Mouse (Mus musculus) liver, embryonic 14.5 days (tissue): ENCODE results near the gene Coro2a. TPM values are rescaled to one million over a fixed set of nuclear protein-coding genes. Genes with fewer than 3 reads are reported as not detected.

ENCODE experiments used
- ATAC-seq: fragments of 200-750 bp; cut with Nextera tagmentation; 2 replicates; pipeline ENCODE4 v1.8.0; 2017; ENCODE audit warnings: moderate number of reproducible peaks, mild to moderate bottlenecking, moderate library complexity; ENCODE audit not compliant: insufficient read depth
- DNase-seq, 3 experiments: peaks; one replicate each; pipeline ENCODE4 v3.0.0-alpha.2; 2012 to 2013; ENCODE audit warnings: low read depth in 3 of 3, low spot score in 3 of 3
- H3K27ac ChIP-seq: fragments of 300-500 bp; sonication (generic); 2 replicates; pipeline ENCODE4 v1.5.1; 2014; ENCODE audit warnings: moderate library complexity, mild to moderate bottlenecking, control low read depth, inconsistent platforms
- H3K27me3 ChIP-seq: fragments of 300-500 bp; sonication (generic); 2 replicates; pipeline ENCODE4 v1.6.1; 2014; ENCODE audit warnings: mild to moderate bottlenecking, low read length, moderate library complexity; ENCODE audit not compliant: control insufficient read depth, insufficient read depth
- H3K36me3 ChIP-seq: fragments of 300-500 bp; sonication (generic); replicated peaks from 2 replicates; pipeline ENCODE4 v1.6.1; 2014; ENCODE audit warnings: low read depth; ENCODE audit not compliant: control insufficient read depth, insufficient read depth
- H3K4me1 ChIP-seq, 2 experiments: fragments of 200-500 bp in 1 of 2; fragments of 300-500 bp in 1 of 2; sonication (generic) in 1 of 2; replicated peaks; 2 replicates each; pipeline ENCODE4 v1.6.1; 2012 to 2014; ENCODE audit warnings: antibody characterized with exemption in 1 of 2, inconsistent platforms in 1 of 2, low read length in 1 of 2; ENCODE audit not compliant: control insufficient read depth in 2 of 2, insufficient read depth in 2 of 2
- H3K4me2 ChIP-seq: fragments of 300-500 bp; sonication (generic); 2 replicates; pipeline ENCODE4 v1.6.1; 2014; ENCODE audit warnings: low read depth, mild to moderate bottlenecking, control low read depth, moderate library complexity
- H3K4me3 ChIP-seq, 2 experiments: fragments of 200-500 bp in 1 of 2; fragments of 300-500 bp in 1 of 2; sonication (generic) in 1 of 2; 2 replicates each; pipeline ENCODE4 v1.5.1; 2012 to 2014; ENCODE audit warnings: low read depth in 2 of 2, low read length in 2 of 2, mild to moderate bottlenecking in 2 of 2, control low read depth in 1 of 2, inconsistent platforms in 1 of 2, moderate library complexity in 1 of 2; ENCODE audit not compliant: insufficient read depth in 1 of 2
- H3K9ac ChIP-seq: fragments of 300-500 bp; sonication (generic); replicated peaks from 2 replicates; pipeline ENCODE4 v1.6.1; 2014; ENCODE audit warnings: mild to moderate bottlenecking, control low read depth, moderate library complexity
- H3K9me3 ChIP-seq: fragments of 300-500 bp; sonication (generic); 2 replicates; pipeline ENCODE4 v1.6.1; 2016; ENCODE audit warnings: low read length, mixed read lengths; ENCODE audit not compliant: control insufficient read depth
- CTCF ChIP-seq: IDR thresholded peaks from 2 replicates; pipeline ENCODE4 v1.5.1; 2016; ENCODE audit warnings: antibody characterized with exemption, low read depth, control low read depth
- EP300 ChIP-seq: IDR thresholded peaks from 2 replicates; pipeline ENCODE4 v1.6.1; 2016; ENCODE audit warnings: antibody characterized with exemption, low read depth
- WGBS: fragments of 180-500 bp; shearing (Covaris S2); extraction: QIAGEN DNeasy Blood & Tissue Kit; methylation state at CpG from one replicate; pipeline ENCODE4 v1.1.7; 2014; ENCODE audit not compliant: insufficient replicate concordance; 5-methylcytosine and 5-hydroxymethylcytosine counted together
- polyA plus RNA-seq, 2 experiments: library from polyadenylated mRNA; depleted of rRNA in 1 of 2; stranded (reverse) in 1 of 2; unstranded in 1 of 2; fragments of >200 nt; fragmentation: Nextera tagmentation in 1 of 2; extraction: Ambion mirVana in 1 of 2; gene quantifications; 2 replicates each; pipeline versions ENCODE4 v1.2.1 to v1.2.3; 2012 to 2014

The Coro2a gene
- polyA plus RNA-seq, 2 experiments = 2.6 to 2.7 TPM

DNA sequence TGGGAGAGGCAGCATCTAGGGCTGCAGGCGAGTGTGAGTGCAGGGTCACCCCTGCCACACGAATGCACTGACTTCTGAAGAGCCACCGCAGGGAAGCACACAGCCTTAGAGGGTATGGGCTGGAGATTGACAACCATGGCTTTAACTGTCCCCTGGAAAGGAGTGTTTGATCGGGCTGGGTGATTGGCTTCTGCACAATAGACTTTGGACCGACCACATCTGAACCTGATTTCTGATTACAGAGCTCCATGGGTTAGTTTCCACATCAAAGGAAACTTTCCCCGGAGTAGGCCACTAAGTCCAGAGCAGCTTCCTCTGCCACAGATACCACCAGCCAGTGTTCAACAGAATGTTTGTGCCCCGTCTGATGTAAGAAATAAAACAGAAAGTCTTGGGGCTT lies 72.3 kb downstream of the Coro2a start:
- ATAC-seq (no peak), DNase-seq (no peak)
- TF ChIP-seq EP300 (no peak), CTCF (no peak)
- no peak overlapping the region for H3K27ac ChIP-seq
- no peak overlapping the region for H3K9ac ChIP-seq
- H3K4me1 ChIP-seq = peaks cover 20 to 38% of the 10 kb centered on the region in 2 experiments
- no peaks in the 10 kb centered on the region for H3K36me3 ChIP-seq
- 52% methylated on average over 7 of the region's 7 CpGs for WGBS
- peak overlapping the region; percentile 34; the same call in 1 of the 2 replicates for H3K4me2 ChIP-seq
- peaks cover 9% of the 10 kb centered on the region for H3K27me3 ChIP-seq
- H3K9me3 ChIP-seq = no peaks in the 10 kb centered on the region
- H3K4me3 ChIP-seq = no peak overlapping the region

DNA sequence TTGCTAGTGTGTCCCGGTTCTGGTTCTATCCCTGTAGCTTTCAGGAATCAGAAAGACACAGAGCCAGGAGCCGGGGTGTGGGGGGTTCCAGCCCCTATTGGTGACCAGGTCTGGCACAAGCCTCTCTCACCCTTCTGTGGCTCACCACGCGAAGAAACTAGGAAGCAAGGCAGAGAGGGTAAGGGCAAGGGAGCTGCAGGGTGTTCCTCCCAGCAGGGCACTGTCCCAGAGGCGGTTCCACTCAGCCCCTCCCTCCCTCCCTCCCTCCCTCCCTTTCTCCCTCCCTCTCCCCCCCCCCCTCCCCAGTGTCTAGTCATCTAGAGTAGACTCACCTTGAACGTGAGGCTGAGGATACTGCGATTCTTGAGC lies 74.5 kb downstream of the Coro2a start:
- peak overlapping the region; percentile 84 for H3K27ac ChIP-seq
- ATAC-seq (peak; percentile 87), DNase-seq (no peak)
- H3K4me1 ChIP-seq = peaks cover 20 to 32% of the 10 kb centered on the region in 2 experiments
- peak overlapping the region; percentile 72 for H3K4me2 ChIP-seq
- H3K9ac ChIP-seq = peak overlapping the region; percentile 4; the same call in 1 of the 2 replicates
- TF ChIP-seq CTCF = no peak
- TF ChIP-seq EP300 = no peak
- peaks cover 3% of the 10 kb centered on the region; the same call in 1 of the 2 replicates for H3K36me3 ChIP-seq
- WGBS = under 1% methylated on average over 7 of the region's 7 CpGs
- no peaks in the 10 kb centered on the region; the same call in 1 of the 2 replicates for H3K27me3 ChIP-seq
- no peaks in the 10 kb centered on the region for H3K9me3 ChIP-seq
- peak overlapping the region; percentile 32 to 63 for H3K4me3 ChIP-seq

DNA sequence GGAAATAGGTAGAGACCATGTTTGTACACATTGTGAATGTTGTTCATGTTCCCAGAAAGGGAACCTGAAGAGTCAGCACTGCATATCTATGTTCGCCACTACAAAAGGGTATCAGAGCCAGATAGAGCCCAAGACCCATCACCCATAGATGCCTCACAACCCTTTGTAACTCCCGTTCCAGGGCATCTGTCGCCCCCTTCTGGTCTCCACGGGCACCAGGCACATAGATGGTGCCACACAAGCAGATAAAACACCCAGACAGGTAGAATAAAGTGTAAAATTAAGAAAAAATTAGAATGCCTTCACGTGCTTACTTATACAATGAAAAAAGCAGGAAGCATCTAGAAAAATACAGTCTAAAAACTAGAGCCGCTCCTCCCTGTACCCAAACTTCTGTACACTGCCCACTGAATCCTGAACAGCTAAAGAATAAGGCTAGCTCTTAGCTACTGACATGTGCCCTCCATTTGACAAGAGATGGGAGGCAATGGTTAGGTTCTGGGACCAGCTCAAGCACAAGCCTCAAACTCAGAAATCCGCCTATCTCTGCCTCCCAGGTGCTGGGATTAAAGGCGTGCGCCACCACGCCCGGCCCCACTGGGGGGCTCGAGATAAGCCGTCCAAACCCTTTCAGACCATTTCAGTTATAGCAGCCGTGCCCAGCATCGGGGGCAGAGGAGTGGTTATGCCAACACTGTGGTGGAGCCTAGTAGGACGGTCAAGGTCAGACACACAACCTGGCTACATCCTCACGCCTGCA lies 75.0 kb downstream of the Coro2a start:
- peaks cover 20 to 32% of the 10 kb centered on the region in 2 experiments for H3K4me1 ChIP-seq
- no peak overlapping the region for H3K9ac ChIP-seq
- peak overlapping the region; percentile 72 for H3K4me2 ChIP-seq
- DNase-seq = peak; percentile 68 to 77 (median 69)
- peak overlapping the region; percentile 32 to 63 for H3K4me3 ChIP-seq
- H3K27me3 ChIP-seq = no peaks in the 10 kb centered on the region
- ATAC-seq = peak; percentile 92
- TF ChIP-seq EP300 (peak; percentile 88), CTCF (peak; percentile 75)
- H3K36me3 ChIP-seq = peaks cover 3% of the 10 kb centered on the region; the same call in 1 of the 2 replicates
- 13% methylated on average over 17 of the region's 17 CpGs for WGBS
- peak overlapping the region; percentile 84 for H3K27ac ChIP-seq
- H3K9me3 ChIP-seq = no peaks in the 10 kb centered on the region

DNA sequence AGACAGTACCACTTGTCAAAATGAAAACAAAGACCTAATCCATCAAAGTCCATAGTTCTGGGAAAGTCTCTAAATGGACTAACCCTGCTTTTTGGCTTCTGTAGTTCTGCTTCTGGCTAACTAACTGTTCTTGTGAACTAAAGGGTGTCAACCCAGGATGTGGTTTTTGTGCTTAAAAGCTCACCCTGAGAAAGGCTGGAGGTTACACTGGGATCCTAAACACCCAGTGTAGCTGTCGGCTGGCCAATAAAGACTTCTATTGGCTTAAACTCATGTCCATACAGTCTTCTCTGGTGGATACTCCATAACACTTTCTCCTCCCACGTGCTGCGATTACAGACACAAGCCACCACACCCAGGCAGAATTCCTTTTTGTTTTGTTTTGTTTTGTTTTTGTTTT lies 75.8 kb downstream of the Coro2a start:
- no peak for DNase-seq
- WGBS = 59% methylated on average over 3 of the region's 3 CpGs

DNA sequence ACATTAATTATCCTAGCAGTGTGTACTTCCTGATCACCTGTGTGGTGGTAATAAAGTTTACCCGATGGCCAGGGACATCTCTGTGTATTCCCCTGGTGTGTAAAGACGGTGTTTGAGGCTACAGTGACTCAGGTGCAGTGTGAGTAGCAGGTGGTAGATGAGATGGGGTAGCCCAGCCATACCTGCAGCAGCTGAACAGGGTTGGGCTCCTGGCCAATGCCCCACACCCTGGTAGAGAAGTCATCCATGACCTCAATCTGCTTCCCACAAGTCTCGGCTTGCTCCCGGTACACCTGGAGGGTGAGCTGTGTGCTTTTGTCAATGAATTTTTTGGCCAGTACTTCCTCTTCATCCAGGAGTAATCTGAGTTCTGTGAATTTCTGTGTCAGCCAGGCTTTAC lies 78.7 kb downstream of the Coro2a start:
- ATAC-seq (no peak), DNase-seq (no peak)
- Histone ChIP-seq H3K4me3 (no peak overlapping the region), H3K4me2 (no peak overlapping the region), H3K36me3 (peaks cover 3% of the 10 kb centered on the region; the same call in 1 of the 2 replicates), H3K4me1 (peaks cover 20 to 25% of the 10 kb centered on the region in 2 experiments), H3K9ac (no peak overlapping the region), H3K27me3 (no peaks in the 10 kb centered on the region), H3K9me3 (no peaks in the 10 kb centered on the region), H3K27ac (no peak overlapping the region)
- 79% methylated on average over 4 of the region's 4 CpGs for WGBS
- no peak for TF ChIP-seq EP300

More for the DNA sequence above, 75.8 kb downstream of the Coro2a start:
- TF ChIP-seq EP300 (no peak), CTCF (no peak)
- Histone ChIP-seq H3K4me3 (no peak overlapping the region), H3K4me2 (no peak overlapping the region), H3K9ac (no peak overlapping the region), H3K4me1 (peaks cover 20 to 32% of the 10 kb centered on the region in 2 experiments), H3K27ac (no peak overlapping the region), H3K9me3 (no peaks in the 10 kb centered on the region), H3K36me3 (peaks cover 3% of the 10 kb centered on the region; the same call in 1 of the 2 replicates), H3K27me3 (no peaks in the 10 kb centered on the region)
- no peak for ATAC-seq
